Mouse (Mus musculus) heart, adult 2 months (tissue): ENCODE measurements around the gene Zxdc.

Source experiments
- CTCF ChIP-seq: fragments of 200-600 bp; IDR thresholded peaks from 2 replicates; pipeline ENCODE4 v1.8.1; 2022; ENCODE audit warnings: antibody characterized with exemption, mild to moderate bottlenecking, moderate library complexity
- POLR2A ChIP-seq: fragments of 200-500 bp; IDR thresholded peaks from 2 replicates; pipeline ENCODE4 v1.6.1; 2011; ENCODE audit warnings: mild to moderate bottlenecking, low read depth, low read length, control low read depth; ENCODE audit not compliant: insufficient read depth

DNA sequence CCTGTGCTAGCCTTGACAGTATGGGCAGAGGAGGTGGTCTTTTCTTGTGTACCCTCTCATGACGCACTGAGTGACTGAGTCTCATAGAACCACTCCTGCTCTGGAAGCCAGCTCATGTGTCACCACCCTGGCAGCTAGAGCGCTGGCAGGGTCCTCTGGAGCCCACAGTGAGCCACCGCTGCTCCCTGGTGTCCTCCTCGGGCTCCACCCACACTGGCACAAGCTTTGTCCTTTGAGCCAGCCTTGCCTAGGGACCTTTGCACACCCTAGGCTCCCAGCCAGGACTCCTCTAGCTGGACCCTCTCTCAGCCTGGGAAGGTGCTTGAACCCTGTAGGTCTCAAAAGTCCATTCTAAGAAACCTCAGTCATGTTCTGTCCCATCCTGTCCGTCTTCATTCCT, 81.4 kb downstream of the Zxdc start:
- TF ChIP-seq CTCF (no peak), POLR2A (no peak)
